Mouse (Mus musculus): ENCODE measurements around the gene Lif. TPM values are rescaled to one million over a fixed set of nuclear protein-coding genes. Genes with fewer than 3 reads are reported as not detected.

Lif gene
- polyA plus RNA-seq, 1 experiment from 2014 or later = 0.21 TPM

GRCm38 (mm10) chr11:4270744-4271459 lies 13.5 kb downstream of the Lif start:
- no peak for DNase-seq (ENCODE audit: low spot score)
- H3K9me3 ChIP-seq = no peaks in the 10 kb centered on the region
- no peaks in the 10 kb centered on the region for H3K36me3 ChIP-seq
- no peak overlapping the region for H3K4me3 ChIP-seq
- H3K27ac ChIP-seq = peak overlapping the region; percentile 57
- peaks cover 24% of the 10 kb centered on the region for H3K4me1 ChIP-seq
- peaks cover 81% of the 10 kb centered on the region for H3K27me3 ChIP-seq (ENCODE audit: insufficient read depth, poor library complexity, severe bottlenecking)
- 31% methylated on average over 20 of the region's 20 CpGs for whole genome bisulfite sequencing

- Histone ChIP-seq H3K4me1 (peaks cover 28% of the 10 kb centered on the region), H3K4me3 (no peak overlapping the region), H3K36me3 (no peaks in the 10 kb centered on the region), H3K27me3 (ENCODE audit: insufficient read depth, poor library complexity, severe bottlenecking) (peaks cover 75% of the 10 kb centered on the region), H3K27ac (no peak overlapping the region), H3K9me3 (no peaks in the 10 kb centered on the region)
- 64% methylated on average over 11 of the region's 11 CpGs for WGBS
- no peak for DNase-seq (ENCODE audit: low spot score)
These were observed 14.2 kb downstream of the Lif start for GRCm38 (mm10) chr11:4271544-4271943.

GRCm38 (mm10) chr11:4276411-4276861 lies 19.1 kb downstream of the Lif start:
- peak overlapping the region; percentile 52; the same call in 1 of the 2 replicates for H3K27ac ChIP-seq
- H3K4me3 ChIP-seq = no peak overlapping the region
- H3K4me1 ChIP-seq = peaks cover 25% of the 10 kb centered on the region
- DNase-seq (ENCODE audit: low spot score) = no peak
- peaks cover 34% of the 10 kb centered on the region for H3K27me3 ChIP-seq (ENCODE audit: insufficient read depth, poor library complexity, severe bottlenecking)
- no peaks in the 10 kb centered on the region for H3K9me3 ChIP-seq
- H3K36me3 ChIP-seq = no peaks in the 10 kb centered on the region
- 45% methylated on average over 11 of the region's 11 CpGs for WGBS

GRCm38 (mm10) chr11:4279909-4280308 lies 22.6 kb downstream of the Lif start:
- H3K4me1 ChIP-seq = peaks cover 36% of the 10 kb centered on the region
- H3K9me3 ChIP-seq = no peaks in the 10 kb centered on the region
- H3K36me3 ChIP-seq = no peaks in the 10 kb centered on the region
- peaks cover 13% of the 10 kb centered on the region; the same call in 1 of the 2 replicates for H3K27me3 ChIP-seq (ENCODE audit: insufficient read depth, poor library complexity, severe bottlenecking)
- no peak overlapping the region for H3K4me3 ChIP-seq
- WGBS = 55% methylated on average over 7 of the region's 7 CpGs
- no peak for DNase-seq (ENCODE audit: low spot score)
- H3K27ac ChIP-seq = no peak overlapping the region

GRCm38 (mm10) chr11:4281852-4282251 lies 24.5 kb downstream of the Lif start:
- H3K27ac ChIP-seq = no peak overlapping the region
- H3K4me1 ChIP-seq = peaks cover 34% of the 10 kb centered on the region
- WGBS = 76% methylated on average over 6 of the region's 6 CpGs
- DNase-seq (ENCODE audit: low spot score) = no peak
- H3K27me3 ChIP-seq (ENCODE audit: insufficient read depth, poor library complexity, severe bottlenecking) = 0 out of 2 replicates have a peak, but pooled peaks cover 8% of the 10 kb centered on the region
- no peak overlapping the region for H3K4me3 ChIP-seq
- no peaks in the 10 kb centered on the region for H3K36me3 ChIP-seq
- H3K9me3 ChIP-seq = no peaks in the 10 kb centered on the region

GRCm38 (mm10) chr11:4283627-4284026 lies 26.3 kb downstream of the Lif start:
- Histone ChIP-seq H3K4me1 (peaks cover 29% of the 10 kb centered on the region), H3K9me3 (no peaks in the 10 kb centered on the region), H3K36me3 (no peaks in the 10 kb centered on the region), H3K27ac (no peak overlapping the region), H3K27me3 (ENCODE audit: insufficient read depth, poor library complexity, severe bottlenecking) (peaks cover 8% of the 10 kb centered on the region; the same call in 1 of the 2 replicates), H3K4me3 (no peak overlapping the region)
- DNase-seq (ENCODE audit: low spot score) = no peak
- 11% methylated on average over 4 of the region's 4 CpGs for WGBS

- Histone ChIP-seq H3K27me3 (ENCODE audit: insufficient read depth, poor library complexity, severe bottlenecking) (peaks cover 18% of the 10 kb centered on the region), H3K4me3 (no peak overlapping the region), H3K27ac (no peak overlapping the region), H3K36me3 (no peaks in the 10 kb centered on the region), H3K9me3 (no peaks in the 10 kb centered on the region), H3K4me1 (peaks cover 33% of the 10 kb centered on the region)
- no peak for DNase-seq (ENCODE audit: low spot score)
- whole genome bisulfite sequencing = 67% methylated on average over 3 of the region's 3 CpGs
These were observed 31.9 kb downstream of the Lif start for GRCm38 (mm10) chr11:4289280-4289679.

- Histone ChIP-seq H3K27me3 (ENCODE audit: insufficient read depth, poor library complexity, severe bottlenecking) (peaks cover 26% of the 10 kb centered on the region), H3K36me3 (no peaks in the 10 kb centered on the region), H3K4me3 (no peak overlapping the region), H3K27ac (peak overlapping the region; percentile 59; the same call in 1 of the 2 replicates), H3K4me1 (peaks cover 44% of the 10 kb centered on the region), H3K9me3 (no peaks in the 10 kb centered on the region)
- no peak for DNase-seq (ENCODE audit: low spot score)
- 74% methylated on average over 6 of the region's 6 CpGs for WGBS
These were observed 34.3 kb downstream of the Lif start for GRCm38 (mm10) chr11:4291639-4292038.

- DNase-seq (ENCODE audit: low spot score) = no peak
- Histone ChIP-seq H3K9me3 (no peaks in the 10 kb centered on the region), H3K4me3 (no peak overlapping the region), H3K27me3 (ENCODE audit: insufficient read depth, poor library complexity, severe bottlenecking) (peaks cover 26% of the 10 kb centered on the region), H3K36me3 (no peaks in the 10 kb centered on the region), H3K27ac (no peak overlapping the region), H3K4me1 (peaks cover 52% of the 10 kb centered on the region)
- WGBS = 35% methylated on average over 8 of the region's 8 CpGs
These were observed 35.0 kb downstream of the Lif start for GRCm38 (mm10) chr11:4292224-4292887.

- Histone ChIP-seq H3K27ac (no peak overlapping the region), H3K9me3 (no peaks in the 10 kb centered on the region), H3K36me3 (no peaks in the 10 kb centered on the region), H3K4me1 (peaks cover 57% of the 10 kb centered on the region), H3K27me3 (ENCODE audit: insufficient read depth, poor library complexity, severe bottlenecking) (peaks cover 26% of the 10 kb centered on the region), H3K4me3 (no peak overlapping the region)
- DNase-seq (ENCODE audit: low spot score) = no peak
- WGBS = 78% methylated on average over 6 of the region's 6 CpGs
These were observed 35.5 kb downstream of the Lif start for GRCm38 (mm10) chr11:4292888-4293247.

GRCm38 (mm10) chr11:4293481-4293880 lies 36.1 kb downstream of the Lif start:
- no peak for DNase-seq (ENCODE audit: low spot score)

GRCm38 (mm10) chr11:4294047-4294446 lies 36.7 kb downstream of the Lif start:
- Histone ChIP-seq H3K27ac (no peak overlapping the region), H3K9me3 (no peaks in the 10 kb centered on the region), H3K36me3 (no peaks in the 10 kb centered on the region), H3K27me3 (ENCODE audit: insufficient read depth, poor library complexity, severe bottlenecking) (peaks cover 26% of the 10 kb centered on the region), H3K4me3 (no peak overlapping the region), H3K4me1 (peaks cover 64% of the 10 kb centered on the region)
- WGBS = 72% methylated on average over 6 of the region's 6 CpGs
- DNase-seq (ENCODE audit: low spot score) = no peak

More at GRCm38 (mm10) chr11:4293481-4293880, 36.1 kb downstream of the Lif start:
- H3K4me1 ChIP-seq = peaks cover 59% of the 10 kb centered on the region
- H3K27me3 ChIP-seq (ENCODE audit: insufficient read depth, poor library complexity, severe bottlenecking) = peaks cover 26% of the 10 kb centered on the region
- WGBS = 91% methylated on average over 4 of the region's 4 CpGs
- H3K27ac ChIP-seq = no peak overlapping the region
- H3K9me3 ChIP-seq = no peaks in the 10 kb centered on the region
- no peak overlapping the region for H3K4me3 ChIP-seq
- H3K36me3 ChIP-seq = no peaks in the 10 kb centered on the region

Data from heart, embryonic 10.5 days (tissue).